Mouse (Mus musculus) lung, adult 2 months (tissue): ENCODE results near the gene Ccnt2.

Experiments used
- CTCF ChIP-seq: fragments of 200-500 bp; IDR thresholded peaks from 2 replicates; pipeline ENCODE4 v1.5.1; 2011; ENCODE audit warnings: mild to moderate bottlenecking, low read length, control low read depth; ENCODE audit not compliant: insufficient read depth
- POLR2A ChIP-seq: fragments of 200-500 bp; IDR thresholded peaks from 2 replicates; pipeline ENCODE4 v1.6.1; 2011; ENCODE audit warnings: low read depth, mild to moderate bottlenecking, control low read depth, low read length, borderline replicate concordance; ENCODE audit errors: extremely low read depth

DNA sequence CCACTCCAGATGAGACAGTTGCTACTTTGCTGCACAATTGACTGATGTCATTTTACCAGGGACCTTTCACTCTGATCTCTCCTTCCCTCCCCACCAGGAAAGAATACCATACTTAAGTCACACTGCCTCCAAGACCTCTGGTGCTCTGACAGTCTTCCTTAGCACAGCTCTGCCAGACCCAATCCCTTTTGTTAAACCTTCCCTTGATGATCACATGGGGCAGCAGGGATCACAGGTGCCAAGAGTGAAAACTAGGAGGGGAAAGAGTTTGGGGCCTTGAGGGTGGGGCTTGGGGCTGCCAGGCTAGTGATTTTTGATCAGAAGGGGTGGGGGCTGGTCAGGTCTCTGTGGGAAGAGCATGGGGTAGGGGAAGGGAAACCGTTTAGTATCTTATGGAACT is 22.8 kb downstream of the Ccnt2 start:
- no peak for TF ChIP-seq POLR2A
- TF ChIP-seq CTCF = no peak
